Mouse (Mus musculus): ENCODE data around the gene Ldb2. TPM values are rescaled to one million over a fixed set of nuclear protein-coding genes. Genes with fewer than 3 reads are reported as not detected.

Ldb2 gene
- polyA plus RNA-seq, 1 experiment = not detected

- no peaks in the 10 kb centered on the region for H3K9me3 ChIP-seq (replicated peaks; ENCODE audit: control insufficient read depth, insufficient read depth, low read length, poor library complexity, severe bottlenecking)
- no peak overlapping the region for H3K4me3 ChIP-seq (ENCODE audit: low read depth, low read length)
- no peak overlapping the region for H3K27ac ChIP-seq (ENCODE audit: insufficient read depth, low read length)
- no peak overlapping the region for H3K9ac ChIP-seq (ENCODE audit: low read depth, poor library complexity, severe bottlenecking)
- H3K36me3 ChIP-seq (ENCODE audit: control insufficient read depth, insufficient read depth, low read length, poor library complexity, severe bottlenecking) = no peaks in the 10 kb centered on the region
- H3K27me3 ChIP-seq (ENCODE audit: control insufficient read depth, insufficient read depth, low read length, poor library complexity, severe bottlenecking) = no peaks in the 10 kb centered on the region
- H3K4me1 ChIP-seq (ENCODE audit: control insufficient read depth, insufficient read depth, low read length) = no peaks in the 10 kb centered on the region
- TF ChIP-seq POLR2A (IDR thresholded peaks at IDR 0.05; ENCODE audit: insufficient read depth, low read length) (no peak), EP300 (IDR thresholded peaks at IDR 0.05; ENCODE audit: insufficient read depth, low read depth, low read length) (no peak), CTCF (IDR thresholded peaks at IDR 0.05; ENCODE audit: low read depth, low read length) (no peak)
These were observed 102.9 kb downstream of the Ldb2 start for GRCm38 (mm10) chr5:44696548-44696947.

- Histone ChIP-seq H3K27me3 (ENCODE audit: control insufficient read depth, insufficient read depth, low read length, poor library complexity, severe bottlenecking) (no peaks in the 10 kb centered on the region), H3K36me3 (ENCODE audit: control insufficient read depth, insufficient read depth, low read length, poor library complexity, severe bottlenecking) (no peaks in the 10 kb centered on the region), H3K27ac (ENCODE audit: insufficient read depth, low read length) (no peak overlapping the region), H3K4me3 (ENCODE audit: low read depth, low read length) (no peak overlapping the region), H3K9me3 (replicated peaks; ENCODE audit: control insufficient read depth, insufficient read depth, low read length, poor library complexity, severe bottlenecking) (no peaks in the 10 kb centered on the region), H3K4me1 (ENCODE audit: control insufficient read depth, insufficient read depth, low read length) (no peaks in the 10 kb centered on the region), H3K9ac (ENCODE audit: low read depth, poor library complexity, severe bottlenecking) (no peak overlapping the region)
- TF ChIP-seq CTCF (IDR thresholded peaks at IDR 0.05; ENCODE audit: low read depth, low read length) (no peak), POLR2A (IDR thresholded peaks at IDR 0.05; ENCODE audit: insufficient read depth, low read length) (no peak), EP300 (IDR thresholded peaks at IDR 0.05; ENCODE audit: insufficient read depth, low read depth, low read length) (no peak)
These were observed 105.8 kb downstream of the Ldb2 start for GRCm38 (mm10) chr5:44693674-44694073.

- Histone ChIP-seq H3K36me3 (ENCODE audit: control insufficient read depth, insufficient read depth, low read length, poor library complexity, severe bottlenecking) (no peaks in the 10 kb centered on the region), H3K9me3 (replicated peaks; ENCODE audit: control insufficient read depth, insufficient read depth, low read length, poor library complexity, severe bottlenecking) (no peaks in the 10 kb centered on the region), H3K9ac (ENCODE audit: low read depth, poor library complexity, severe bottlenecking) (no peak overlapping the region), H3K27me3 (ENCODE audit: control insufficient read depth, insufficient read depth, low read length, poor library complexity, severe bottlenecking) (no peaks in the 10 kb centered on the region), H3K4me1 (ENCODE audit: control insufficient read depth, insufficient read depth, low read length) (no peaks in the 10 kb centered on the region), H3K27ac (ENCODE audit: insufficient read depth, low read length) (no peak overlapping the region), H3K4me3 (ENCODE audit: low read depth, low read length) (no peak overlapping the region)
- TF ChIP-seq POLR2A (IDR thresholded peaks at IDR 0.05; ENCODE audit: insufficient read depth, low read length) (no peak), EP300 (IDR thresholded peaks at IDR 0.05; ENCODE audit: insufficient read depth, low read depth, low read length) (no peak), CTCF (IDR thresholded peaks at IDR 0.05; ENCODE audit: low read depth, low read length) (no peak)
These were observed 113.1 kb downstream of the Ldb2 start for GRCm38 (mm10) chr5:44686344-44686743.

- Histone ChIP-seq H3K36me3 (ENCODE audit: control insufficient read depth, insufficient read depth, low read length, poor library complexity, severe bottlenecking) (no peaks in the 10 kb centered on the region), H3K9me3 (replicated peaks; ENCODE audit: control insufficient read depth, insufficient read depth, low read length, poor library complexity, severe bottlenecking) (no peaks in the 10 kb centered on the region), H3K4me3 (ENCODE audit: low read depth, low read length) (no peak overlapping the region), H3K27ac (ENCODE audit: insufficient read depth, low read length) (no peak overlapping the region), H3K4me1 (ENCODE audit: control insufficient read depth, insufficient read depth, low read length) (no peaks in the 10 kb centered on the region), H3K9ac (ENCODE audit: low read depth, poor library complexity, severe bottlenecking) (no peak overlapping the region), H3K27me3 (ENCODE audit: control insufficient read depth, insufficient read depth, low read length, poor library complexity, severe bottlenecking) (no peaks in the 10 kb centered on the region)
- TF ChIP-seq CTCF (IDR thresholded peaks at IDR 0.05; ENCODE audit: low read depth, low read length) = no peak
- TF ChIP-seq EP300 (IDR thresholded peaks at IDR 0.05; ENCODE audit: insufficient read depth, low read depth, low read length) = no peak
- no peak for TF ChIP-seq POLR2A (IDR thresholded peaks at IDR 0.05; ENCODE audit: insufficient read depth, low read length)
These were observed 118.3 kb downstream of the Ldb2 start for GRCm38 (mm10) chr5:44681054-44681638.

DNA sequence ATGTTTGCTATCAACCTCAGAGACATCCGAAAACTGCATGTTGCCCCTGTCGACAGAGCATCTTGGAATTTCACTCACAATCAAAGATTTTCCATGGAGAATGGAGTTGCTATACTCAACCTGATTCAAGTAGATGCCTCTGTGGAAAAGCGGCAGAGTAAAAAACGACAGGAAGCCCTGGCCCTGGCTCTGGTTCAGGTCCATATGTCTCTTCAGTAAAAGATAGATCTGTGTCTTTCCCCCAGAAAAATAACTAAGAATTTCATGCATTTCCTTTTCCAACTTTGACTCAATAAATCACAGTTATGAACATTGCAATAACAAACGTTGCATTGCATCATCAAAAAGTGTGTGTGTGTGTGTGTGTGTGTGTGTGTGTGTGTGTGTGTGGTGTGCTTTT is 121.7 kb downstream of the Ldb2 start:
- Histone ChIP-seq H3K27ac (ENCODE audit: insufficient read depth, low read length) (no peak overlapping the region), H3K9ac (ENCODE audit: low read depth, poor library complexity, severe bottlenecking) (no peak overlapping the region), H3K9me3 (replicated peaks; ENCODE audit: control insufficient read depth, insufficient read depth, low read length, poor library complexity, severe bottlenecking) (no peaks in the 10 kb centered on the region), H3K36me3 (ENCODE audit: control insufficient read depth, insufficient read depth, low read length, poor library complexity, severe bottlenecking) (no peaks in the 10 kb centered on the region), H3K4me3 (ENCODE audit: low read depth, low read length) (no peak overlapping the region), H3K4me1 (ENCODE audit: control insufficient read depth, insufficient read depth, low read length) (no peaks in the 10 kb centered on the region), H3K27me3 (ENCODE audit: control insufficient read depth, insufficient read depth, low read length, poor library complexity, severe bottlenecking) (no peaks in the 10 kb centered on the region)
- TF ChIP-seq POLR2A (IDR thresholded peaks at IDR 0.05; ENCODE audit: insufficient read depth, low read length) (no peak), CTCF (IDR thresholded peaks at IDR 0.05; ENCODE audit: low read depth, low read length) (no peak)

GRCm38 (mm10) chr5:44676145-44676754 is 123.2 kb downstream of the Ldb2 start:
- H3K4me1 ChIP-seq (ENCODE audit: control insufficient read depth, insufficient read depth, low read length) = no peaks in the 10 kb centered on the region
- no peaks in the 10 kb centered on the region for H3K27me3 ChIP-seq (ENCODE audit: control insufficient read depth, insufficient read depth, low read length, poor library complexity, severe bottlenecking)
- H3K27ac ChIP-seq (ENCODE audit: insufficient read depth, low read length) = no peak overlapping the region
- no peaks in the 10 kb centered on the region for H3K36me3 ChIP-seq (ENCODE audit: control insufficient read depth, insufficient read depth, low read length, poor library complexity, severe bottlenecking)
- no peak overlapping the region for H3K9ac ChIP-seq (ENCODE audit: low read depth, poor library complexity, severe bottlenecking)
- H3K4me3 ChIP-seq (ENCODE audit: low read depth, low read length) = no peak overlapping the region
- TF ChIP-seq EP300 (IDR thresholded peaks at IDR 0.05; ENCODE audit: insufficient read depth, low read depth, low read length) (no peak), CTCF (IDR thresholded peaks at IDR 0.05; ENCODE audit: low read depth, low read length) (no peak), POLR2A (IDR thresholded peaks at IDR 0.05; ENCODE audit: insufficient read depth, low read length) (no peak)
- no peaks in the 10 kb centered on the region for H3K9me3 ChIP-seq (replicated peaks; ENCODE audit: control insufficient read depth, insufficient read depth, low read length, poor library complexity, severe bottlenecking)

Measured in ES-Bruce4 (cell line).